Mouse (Mus musculus) bone marrow, adult 2 months (tissue): ENCODE measurements around the gene Cpa2.

ENCODE experiments used
- CTCF ChIP-seq: fragments of 200-500 bp; IDR thresholded peaks from 2 replicates; pipeline ENCODE4 v1.5.1; 2011; ENCODE audit warnings: low read length, control low read depth; ENCODE audit not compliant: control insufficient read depth, insufficient read depth
- POLR2A ChIP-seq: fragments of 200-500 bp; IDR thresholded peaks from 2 replicates; pipeline ENCODE4 v1.6.1; 2011; ENCODE audit warnings: low read depth, mild to moderate bottlenecking, control low read depth, low read length, borderline replicate concordance; ENCODE audit not compliant: control insufficient read depth

DNA sequence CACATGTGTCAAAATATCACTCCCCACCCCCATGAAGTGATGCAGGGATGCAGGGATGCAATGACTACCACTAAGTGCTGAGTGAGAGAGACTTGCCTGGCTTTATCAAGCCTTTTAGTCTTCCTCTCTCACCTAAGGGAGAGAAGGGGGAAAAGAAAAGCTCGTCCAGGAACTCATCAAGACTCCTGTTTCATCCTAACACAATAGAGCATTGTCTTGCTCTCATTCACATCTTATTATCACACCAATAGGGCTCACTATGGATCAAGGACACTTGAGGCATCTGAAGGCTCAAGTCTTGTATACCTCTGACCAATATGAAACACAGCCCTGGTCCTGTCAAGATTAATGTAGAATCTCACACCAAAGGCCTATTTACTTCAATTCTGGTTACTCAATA is 59.6 kb downstream of the Cpa2 start:
- no peak for TF ChIP-seq CTCF
- TF ChIP-seq POLR2A, result no peak
